Mouse (Mus musculus) kidney, embryonic 16.5 days (tissue): ENCODE results near the gene Cir1. TPM values are rescaled to one million over a fixed set of nuclear protein-coding genes. Genes with fewer than 3 reads are reported as not detected.

Experiments
- ATAC-seq: fragments of 200-750 bp; cut with Nextera tagmentation; 2 replicates; pipeline ENCODE4 v1.8.0; 2017; ENCODE audit warnings: moderate TSS enrichment; ENCODE audit not compliant: low FRiP score, low TSS enrichment
- H3K27ac ChIP-seq: fragments of 300-500 bp; sonication (generic); 2 replicates; pipeline ENCODE4 v1.5.1; 2014; ENCODE audit warnings: low read length
- H3K27me3 ChIP-seq: fragments of 300-500 bp; sonication (generic); 2 replicates; pipeline ENCODE4 v1.6.1; 2014; ENCODE audit warnings: low read length, control low read depth, mixed read lengths; ENCODE audit not compliant: insufficient read depth
- H3K36me3 ChIP-seq: fragments of 300-500 bp; sonication (generic); 2 replicates; pipeline ENCODE4 v1.6.1; 2014; ENCODE audit warnings: low read length, control low read depth, mixed read lengths; ENCODE audit not compliant: insufficient read depth
- H3K4me1 ChIP-seq: fragments of 300-500 bp; sonication (generic); 2 replicates; pipeline ENCODE4 v1.6.1; 2014; ENCODE audit warnings: low read length, control low read depth, mixed read lengths; ENCODE audit not compliant: insufficient read depth
- H3K4me2 ChIP-seq: fragments of 300-500 bp; sonication (generic); replicated peaks from 2 replicates; pipeline ENCODE4 v1.6.1; 2014; ENCODE audit warnings: low read depth, low read length
- H3K4me3 ChIP-seq: fragments of 300-500 bp; sonication (generic); 2 replicates; pipeline ENCODE4 v1.5.1; 2014; ENCODE audit warnings: mild to moderate bottlenecking, low read length
- H3K9ac ChIP-seq: fragments of 300-500 bp; sonication (generic); replicated peaks from 2 replicates; pipeline ENCODE4 v1.6.1; 2014; ENCODE audit warnings: low read length
- H3K9me3 ChIP-seq: fragments of 300-500 bp; sonication (generic); 2 replicates; pipeline ENCODE4 v1.6.1; 2016; ENCODE audit warnings: low read length, control low read depth
- WGBS: fragments of 180-500 bp; shearing (Covaris S2); extraction: QIAGEN DNeasy Blood & Tissue Kit; methylation state at CpG from one replicate; pipeline ENCODE4 v1.1.7; 2014; 5-methylcytosine and 5-hydroxymethylcytosine counted together
- polyA plus RNA-seq: library from polyadenylated mRNA; unstranded; fragments of >200 nt; fragmentation: Nextera tagmentation; extraction: Ambion mirVana; gene quantifications from 2 replicates; pipeline ENCODE4 v1.2.1, GENCODE M21; 2015

Cir1 gene
- polyA plus RNA-seq, 1 experiment from 2014 or later = 20.7 TPM

DNA sequence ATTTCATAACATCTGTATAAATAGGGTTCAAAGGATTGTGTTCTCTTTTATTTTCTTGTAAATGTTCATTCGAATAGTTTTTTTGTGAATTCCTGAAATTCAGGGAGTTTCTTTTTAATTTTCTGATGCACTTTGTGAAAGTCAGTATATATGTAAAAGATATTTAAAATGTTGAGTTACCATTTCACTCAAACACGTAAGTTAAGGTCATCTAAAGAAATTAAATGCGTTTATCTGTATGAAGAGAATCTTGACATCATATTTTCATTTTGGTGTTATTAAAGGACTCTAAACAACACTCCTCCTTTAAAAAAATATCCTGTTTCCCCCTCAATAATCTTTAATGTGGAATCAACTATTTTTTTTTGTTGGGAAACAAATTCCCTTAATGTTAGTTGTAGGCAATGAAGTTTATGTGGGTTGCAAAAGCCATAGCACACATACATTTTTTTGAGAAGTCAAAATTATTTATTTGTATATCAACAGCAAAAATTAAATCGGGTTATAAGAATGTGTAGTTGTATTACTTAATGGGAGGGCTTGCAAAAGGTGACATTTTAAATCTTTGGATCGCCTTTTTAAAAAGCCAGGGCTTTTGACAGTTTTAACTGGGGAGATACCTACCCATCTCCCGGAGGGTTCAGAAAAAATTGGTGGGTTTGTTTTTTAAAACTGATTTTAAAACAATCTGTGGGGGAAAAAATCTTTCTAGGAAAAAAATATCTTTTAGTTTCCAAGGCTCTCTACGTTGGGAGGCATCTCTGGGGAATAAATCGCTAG is 37.0 kb downstream of the Cir1 start:
- Histone ChIP-seq H3K4me1 (peaks cover 54% of the 10 kb centered on the region), H3K4me2 (no peak overlapping the region), H3K36me3 (no peaks in the 10 kb centered on the region), H3K9ac (no peak overlapping the region), H3K4me3 (no peak overlapping the region), H3K27ac (no peak overlapping the region), H3K9me3 (no peaks in the 10 kb centered on the region), H3K27me3 (peaks cover 79% of the 10 kb centered on the region)
- WGBS = 11% methylated on average over 8 of the region's 8 CpGs
- no peak for ATAC-seq

- WGBS = under 1% methylated on average over 88 of the region's 88 CpGs
- H3K4me2 ChIP-seq = peak overlapping the region; percentile 60
- no peak overlapping the region for H3K27ac ChIP-seq
- peak overlapping the region; percentile 44 for H3K4me3 ChIP-seq
- ATAC-seq = peak; percentile 11; the same call in 1 of the 2 replicates
- H3K9me3 ChIP-seq = no peaks in the 10 kb centered on the region
- peaks cover 83% of the 10 kb centered on the region for H3K27me3 ChIP-seq
- H3K9ac ChIP-seq = no peak overlapping the region
- no peaks in the 10 kb centered on the region for H3K36me3 ChIP-seq
- H3K4me1 ChIP-seq = peaks cover 50% of the 10 kb centered on the region
Measured at GRCm38 (mm10) chr2:73274119-73274920, 38.2 kb downstream of the Cir1 start.

DNA sequence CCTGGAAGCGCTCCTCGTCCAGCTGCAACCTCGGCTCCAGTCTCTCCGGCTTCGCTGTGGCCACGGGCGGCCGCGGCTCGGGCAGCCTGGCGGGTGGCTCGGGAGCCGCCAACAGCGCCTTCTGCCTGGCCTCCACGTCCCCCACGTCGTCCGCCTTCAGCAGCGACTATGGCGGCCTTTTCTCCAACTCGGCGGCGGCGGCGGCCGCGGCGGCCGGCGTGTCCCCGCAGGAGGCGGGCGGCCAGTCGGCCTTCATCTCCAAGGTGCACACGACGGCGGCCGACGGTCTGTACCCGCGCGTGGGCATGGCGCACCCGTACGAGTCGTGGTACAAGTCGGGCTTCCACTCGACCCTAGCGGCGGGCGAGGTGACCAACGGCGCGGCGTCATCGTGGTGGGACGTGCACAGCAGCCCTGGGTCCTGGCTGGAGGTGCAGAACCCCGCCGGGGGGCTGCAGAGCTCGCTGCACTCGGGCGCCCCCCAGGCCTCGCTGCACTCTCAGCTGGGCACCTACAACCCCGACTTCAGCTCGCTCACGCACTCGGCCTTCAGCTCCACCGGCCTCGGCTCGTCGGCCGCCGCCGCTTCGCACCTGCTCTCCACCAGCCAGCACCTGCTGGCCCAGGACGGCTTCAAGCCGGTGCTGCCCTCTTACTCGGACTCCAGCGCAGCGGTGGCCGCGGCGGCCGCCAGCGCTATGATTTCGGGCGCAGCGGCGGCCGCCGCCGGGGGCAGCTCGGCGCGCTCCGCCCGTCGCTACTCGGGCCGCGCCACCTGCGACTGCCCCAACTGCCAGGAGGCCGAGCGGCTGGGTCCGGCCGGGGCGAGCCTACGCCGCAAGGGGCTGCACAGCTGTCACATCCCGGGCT is 39.0 kb downstream of the Cir1 start:
- Histone ChIP-seq H3K9ac (peak overlapping the region; percentile 35; the same call in 1 of the 2 replicates), H3K4me1 (peaks cover 44% of the 10 kb centered on the region), H3K27ac (no peak overlapping the region), H3K4me2 (peak overlapping the region; percentile 60), H3K27me3 (peaks cover 79% of the 10 kb centered on the region), H3K4me3 (peak overlapping the region; percentile 44), H3K9me3 (no peaks in the 10 kb centered on the region), H3K36me3 (no peaks in the 10 kb centered on the region)
- ATAC-seq = peak; percentile 52
- under 1% methylated on average over 94 of the region's 110 CpGs for WGBS

DNA sequence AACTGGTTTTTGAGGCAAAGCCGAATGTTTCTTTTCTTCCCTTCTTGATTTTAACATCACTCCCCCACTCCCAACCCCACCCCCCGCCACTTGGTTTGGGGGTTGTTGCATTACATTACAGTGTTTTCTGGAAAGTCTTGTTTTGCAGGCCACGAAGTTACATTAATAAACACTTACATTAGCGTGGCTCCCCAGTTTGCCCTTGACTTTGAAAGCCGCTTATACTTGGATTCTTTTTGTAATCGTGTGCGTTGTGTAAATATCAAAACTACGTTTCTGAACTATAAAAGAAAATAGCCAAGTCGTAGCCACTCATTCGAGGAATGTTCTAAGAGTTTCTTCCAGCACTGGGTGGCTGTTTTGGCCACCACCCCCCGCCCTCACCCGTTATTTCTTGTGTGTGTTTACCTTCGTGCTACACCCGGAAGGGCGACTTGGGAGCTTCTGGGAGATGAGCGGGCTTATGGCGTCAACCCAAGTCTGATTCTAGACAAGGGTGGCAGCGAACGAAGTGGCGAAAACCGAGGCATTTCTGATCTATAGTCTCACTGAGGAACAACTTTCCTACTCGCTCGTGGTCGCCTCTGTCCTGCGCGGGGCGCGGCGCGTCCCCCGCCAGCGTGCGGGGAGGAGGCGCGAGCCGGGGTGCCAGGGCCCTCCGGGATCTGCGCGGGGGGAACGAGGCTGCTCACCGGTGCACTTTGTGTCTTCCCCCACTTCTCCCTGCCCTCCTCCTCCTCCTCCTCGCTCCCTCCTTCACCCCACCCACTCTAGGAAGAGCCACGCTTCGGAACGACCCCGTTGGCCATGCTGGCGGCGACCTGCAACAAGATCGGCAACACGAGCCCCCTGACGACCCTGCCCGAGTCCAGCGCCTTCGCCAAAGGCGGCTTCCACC is 39.9 kb downstream of the Cir1 start:
- under 1% methylated on average over 49 of the region's 55 CpGs for WGBS
- no peak for ATAC-seq
- H3K9ac ChIP-seq = peak overlapping the region; percentile 35; the same call in 1 of the 2 replicates

GRCm38 (mm10) chr2:73271459-73272161 is 40.9 kb downstream of the Cir1 start, which contains the start of gene Sp9:
Sp9 (plus strand) TSS chr2:73271925.
- H3K4me3 ChIP-seq = peak within 1 kb of the TSS; percentile 44
- ATAC-seq = peak; percentile 69; the same call in 1 of the 2 replicates
- peak within 1 kb of the TSS; percentile 60 for H3K4me2 ChIP-seq
- peaks cover 83% of the 10 kb centered on the region for H3K27me3 ChIP-seq
- no peak within 1 kb of the TSS for H3K27ac ChIP-seq
- under 1% methylated on average over 48 of the region's 48 CpGs for WGBS
- H3K9me3 ChIP-seq = no peaks in the 10 kb centered on the region
- H3K9ac ChIP-seq = no peak within 1 kb of the TSS
- H3K4me1 ChIP-seq = peaks cover 39% of the 10 kb centered on the region
- no peaks in the 10 kb centered on the region for H3K36me3 ChIP-seq

More for the DNA sequence above, 39.9 kb downstream of the Cir1 start:
- H3K4me3 ChIP-seq = peak overlapping the region; percentile 44
- peak overlapping the region; percentile 60 for H3K4me2 ChIP-seq
- no peak overlapping the region for H3K27ac ChIP-seq
- H3K9me3 ChIP-seq = no peaks in the 10 kb centered on the region
- H3K27me3 ChIP-seq = peaks cover 81% of the 10 kb centered on the region
- H3K4me1 ChIP-seq = peaks cover 42% of the 10 kb centered on the region
- H3K36me3 ChIP-seq = no peaks in the 10 kb centered on the region

DNA sequence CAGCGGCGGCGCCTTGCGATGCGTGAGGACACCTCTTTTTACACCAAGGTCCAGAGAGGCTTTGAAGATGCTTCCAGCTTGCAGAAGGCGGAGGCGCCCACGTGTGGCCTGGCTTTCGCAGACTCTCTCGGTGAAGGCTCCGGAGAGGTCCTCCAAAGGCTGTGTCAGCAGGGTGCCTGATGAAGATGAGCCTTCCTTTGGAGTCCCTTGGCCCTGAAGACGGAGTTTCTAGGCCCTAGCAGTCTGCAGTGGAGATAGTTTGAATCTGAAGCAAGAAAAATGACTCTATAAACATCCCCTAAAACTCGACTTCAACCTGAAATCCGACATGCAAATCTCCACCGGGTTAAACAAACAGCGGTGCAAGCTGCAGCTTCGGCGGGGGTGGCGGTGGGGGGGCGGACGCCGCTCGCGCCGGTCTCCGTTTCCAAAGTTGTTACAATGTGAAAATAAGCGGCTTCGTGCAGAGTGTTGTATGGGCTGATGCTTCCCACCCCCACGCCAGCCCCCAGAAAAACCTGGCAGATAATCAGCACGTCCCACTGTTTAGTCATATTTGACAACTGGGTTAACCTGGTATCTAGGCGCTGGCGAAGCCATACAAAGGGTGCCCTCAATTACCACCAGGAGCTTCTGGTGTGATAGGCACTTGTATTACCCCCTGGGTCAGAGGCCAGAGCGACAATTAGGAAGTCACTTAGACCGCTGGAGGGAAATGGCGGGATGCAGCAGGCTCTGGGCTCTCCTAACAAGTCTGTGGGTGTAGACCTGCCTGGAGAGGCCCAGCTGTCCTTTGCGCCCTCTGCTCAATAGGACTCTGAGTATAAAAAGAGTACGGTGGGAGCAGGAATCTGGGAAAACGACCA is 41.7 kb downstream of the Cir1 start:
- WGBS = 1% methylated on average over 38 of the region's 38 CpGs
- H3K4me3 ChIP-seq = peak overlapping the region; percentile 21; the same call in 1 of the 2 replicates

DNA sequence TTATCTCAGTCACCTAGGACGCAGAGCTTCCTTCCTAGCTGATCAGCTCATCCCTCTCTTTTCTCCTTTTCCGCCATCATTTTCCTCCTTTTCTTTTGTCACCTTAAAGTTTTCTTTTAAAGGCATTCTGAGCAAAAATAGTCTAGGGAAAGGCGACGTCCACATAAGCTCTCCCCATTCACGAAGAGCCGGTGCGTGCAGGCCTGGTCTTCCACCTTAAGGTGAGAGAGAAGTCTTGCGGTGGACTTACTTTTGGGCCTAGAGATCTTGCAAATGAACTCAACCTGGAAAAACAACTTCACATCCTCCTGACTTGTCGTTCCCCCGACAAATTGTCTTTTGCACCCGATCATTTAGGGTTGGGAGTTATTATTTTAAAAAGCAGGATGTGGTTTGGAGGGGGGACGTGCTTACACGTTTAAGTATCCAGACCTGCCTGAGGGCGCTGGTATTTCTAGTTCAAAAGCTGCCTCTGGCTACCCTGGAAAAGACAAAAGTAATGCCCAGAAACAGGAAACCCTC is 42.4 kb downstream of the Cir1 start:
- no peak overlapping the region for H3K27ac ChIP-seq
- WGBS = 2% methylated on average over 14 of the region's 14 CpGs
- peaks cover 39% of the 10 kb centered on the region for H3K4me1 ChIP-seq
- H3K4me2 ChIP-seq = no peak overlapping the region
- H3K36me3 ChIP-seq = no peaks in the 10 kb centered on the region
- H3K27me3 ChIP-seq = peaks cover 87% of the 10 kb centered on the region
- no peak overlapping the region for H3K9ac ChIP-seq
- ATAC-seq = no peak
- H3K4me3 ChIP-seq = no peak overlapping the region
- no peaks in the 10 kb centered on the region for H3K9me3 ChIP-seq

More for the DNA sequence above, 41.7 kb downstream of the Cir1 start:
- ATAC-seq = no peak; the same call in 1 of the 2 replicates
- Histone ChIP-seq H3K4me1 (peaks cover 39% of the 10 kb centered on the region), H3K27me3 (peaks cover 83% of the 10 kb centered on the region), H3K9ac (no peak overlapping the region), H3K36me3 (no peaks in the 10 kb centered on the region), H3K4me2 (no peak overlapping the region), H3K9me3 (no peaks in the 10 kb centered on the region), H3K27ac (no peak overlapping the region)
